Mouse (Mus musculus): Measurements from ENCODE around the gene Mnat1.

Mnat1 gene

GRCm38 (mm10) chr12:73231552-73231951, 108.0 kb downstream of the Mnat1 start:
- no peak for DNase-seq (ENCODE audit: low spot score in 2 of 2)

DNA sequence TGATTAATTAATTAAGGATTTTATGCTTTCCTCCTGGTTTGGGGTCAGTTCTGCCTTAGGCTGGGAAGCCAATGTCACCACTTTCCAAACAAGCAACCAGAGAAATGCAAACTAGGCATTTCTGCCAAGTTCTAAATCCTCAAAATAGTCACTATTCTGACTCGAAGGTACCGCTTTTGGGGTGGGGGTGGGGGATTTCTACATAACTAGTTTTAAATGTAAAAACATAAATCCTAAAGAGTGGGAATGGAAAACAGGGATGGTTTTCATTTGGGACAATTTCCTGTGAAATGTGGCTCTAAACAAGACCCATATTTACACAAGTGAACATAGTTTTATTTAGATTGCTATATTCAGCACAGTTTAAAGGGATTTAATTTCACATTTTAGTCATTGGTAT, 109.1 kb downstream of the Mnat1 start:
- no peak for DNase-seq (ENCODE audit: low spot score in 2 of 2)

DNA sequence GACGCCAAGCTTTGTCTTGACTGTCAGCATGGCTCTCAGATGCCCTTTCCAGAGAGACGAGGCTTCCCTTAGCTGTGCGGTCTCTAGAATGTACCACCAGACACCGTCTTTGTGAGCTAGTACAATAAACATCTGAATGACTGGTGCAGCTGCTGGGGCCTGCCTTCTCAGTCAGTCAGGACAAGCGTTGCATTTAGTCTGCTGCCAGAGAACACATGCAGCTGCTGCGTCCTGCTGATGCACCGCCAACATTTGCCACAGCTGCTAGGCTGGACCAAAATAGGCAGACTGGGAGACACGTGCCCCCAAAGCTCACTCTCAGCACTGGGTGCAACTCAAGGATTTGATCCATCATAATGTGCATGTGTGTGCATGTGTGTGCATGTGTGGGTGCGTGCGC, 118.4 kb downstream of the Mnat1 start:
- peak; percentile 19 to 41 for DNase-seq (ENCODE audit: low spot score in 2 of 2)

DNA sequence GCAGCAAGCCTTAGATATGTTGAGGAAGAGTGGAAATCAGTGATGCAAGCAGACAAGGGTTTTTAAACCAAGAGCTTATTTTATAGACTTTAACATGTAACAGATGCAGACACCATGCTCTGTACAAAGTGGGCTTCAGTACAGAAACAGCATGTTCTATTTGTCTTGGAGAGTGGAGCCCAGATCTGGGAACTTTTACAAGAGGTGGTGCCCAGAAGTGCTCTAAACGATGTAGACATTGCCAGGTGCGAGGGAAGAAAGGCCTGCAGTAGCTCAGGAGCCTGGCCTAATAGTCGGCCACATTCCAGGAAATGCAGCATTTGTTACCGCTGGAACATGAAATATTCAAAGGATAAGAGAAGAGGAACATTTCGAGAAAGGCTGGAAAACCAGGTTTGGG, 122.2 kb downstream of the Mnat1 start:
- no peak for DNase-seq (ENCODE audit: low spot score in 2 of 2)

DNA sequence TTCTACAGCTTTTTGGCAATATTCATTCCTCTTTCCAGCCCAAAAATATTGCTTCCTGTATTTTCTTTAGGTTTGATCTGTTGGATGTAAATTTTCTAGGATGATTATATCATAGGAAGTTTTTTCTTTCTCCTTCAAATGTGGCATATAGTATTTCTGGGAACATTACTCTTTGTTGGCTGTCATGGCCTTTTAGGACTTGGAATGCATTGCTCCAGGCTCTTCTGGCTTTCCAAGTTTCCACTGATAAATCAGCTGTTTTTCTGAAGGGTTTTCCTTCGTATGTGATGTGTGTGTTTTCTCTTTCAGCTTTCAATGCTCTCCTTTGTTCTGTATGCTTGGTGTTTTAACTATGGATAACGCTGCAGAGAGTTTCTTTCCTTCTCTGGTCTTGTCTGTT, 131.5 kb downstream of the Mnat1 start:
- DNase-seq (ENCODE audit: low spot score in 2 of 2), result no peak

DNA sequence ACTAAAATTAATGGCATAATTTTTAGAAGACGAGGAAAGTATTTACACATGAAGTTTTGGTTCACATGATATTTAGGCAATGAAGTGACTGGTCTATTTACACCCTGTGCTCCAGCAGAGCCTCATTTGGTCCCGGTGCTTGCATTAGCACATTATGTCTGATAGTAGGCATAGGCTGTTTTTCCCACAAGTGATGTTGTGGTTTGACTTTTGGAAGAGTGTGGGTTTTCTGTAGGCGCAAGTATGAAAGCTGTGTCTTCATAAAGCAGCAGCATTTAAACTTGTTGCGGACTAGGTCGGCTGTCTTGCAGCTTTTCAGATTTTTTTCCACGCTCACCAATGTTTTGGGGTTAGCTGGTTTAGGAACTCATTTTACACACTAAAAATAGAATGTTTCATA, 135.8 kb downstream of the Mnat1 start:
- DNase-seq (ENCODE audit: low spot score in 2 of 2), result no peak

DNA sequence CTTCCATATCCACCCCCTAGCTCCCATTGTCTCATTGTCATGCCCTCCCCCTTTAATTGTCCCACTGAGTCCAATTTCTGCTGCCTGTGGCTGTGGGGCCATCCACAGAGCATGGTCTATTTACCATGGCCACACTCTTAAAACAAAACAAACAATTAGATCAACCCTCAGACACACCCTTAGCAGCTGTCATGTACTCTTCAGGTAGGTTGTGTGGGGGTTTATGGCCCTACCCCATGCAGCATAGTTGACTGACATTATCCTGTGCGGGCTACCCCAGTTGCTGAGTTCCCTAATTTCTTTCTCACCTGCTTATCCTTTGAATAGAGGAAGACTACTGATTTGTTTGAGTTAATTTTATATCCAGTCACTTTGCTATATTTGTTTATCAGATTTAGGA, 136.8 kb downstream of the Mnat1 start:
- no peak for DNase-seq (ENCODE audit: low spot score in 2 of 2)

GRCm38 (mm10) chr12:73265381-73265978, 142.0 kb downstream of the Mnat1 start:
- no peak for DNase-seq (ENCODE audit: low spot score in 2 of 2)

GRCm38 (mm10) chr12:73266597-73266996, 143.1 kb downstream of the Mnat1 start:
- DNase-seq (ENCODE audit: low spot score in 2 of 2), result no peak

DNA sequence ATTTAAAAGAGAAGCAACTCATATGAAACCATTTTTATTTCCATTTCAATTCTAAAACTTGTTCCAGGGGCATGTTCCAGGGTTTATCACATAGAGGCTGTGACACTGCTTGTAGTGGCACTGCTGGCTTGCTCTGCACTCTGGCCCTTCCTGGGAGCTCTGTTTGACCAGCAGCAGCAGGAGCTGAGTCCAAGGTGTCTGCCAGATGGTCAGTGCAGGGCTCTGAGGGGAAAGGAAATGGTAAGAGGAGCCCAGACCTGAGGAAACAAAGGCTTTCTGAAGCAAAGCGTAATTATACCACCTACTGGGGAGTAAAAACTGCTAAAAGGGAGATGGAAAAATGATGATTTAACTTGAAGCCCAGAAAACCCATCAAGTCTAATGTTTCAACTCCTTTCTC, 145.0 kb downstream of the Mnat1 start:
- DNase-seq (ENCODE audit: low spot score in 2 of 2), result no peak

- DNase-seq (ENCODE audit: low spot score in 2 of 2), result no peak
Observed at GRCm38 (mm10) chr12:73269531-73269930, 146.0 kb downstream of the Mnat1 start.

GRCm38 (mm10) chr12:73269933-73270332, 146.4 kb downstream of the Mnat1 start:
- no peak for DNase-seq (ENCODE audit: low spot score in 2 of 2)

DNA sequence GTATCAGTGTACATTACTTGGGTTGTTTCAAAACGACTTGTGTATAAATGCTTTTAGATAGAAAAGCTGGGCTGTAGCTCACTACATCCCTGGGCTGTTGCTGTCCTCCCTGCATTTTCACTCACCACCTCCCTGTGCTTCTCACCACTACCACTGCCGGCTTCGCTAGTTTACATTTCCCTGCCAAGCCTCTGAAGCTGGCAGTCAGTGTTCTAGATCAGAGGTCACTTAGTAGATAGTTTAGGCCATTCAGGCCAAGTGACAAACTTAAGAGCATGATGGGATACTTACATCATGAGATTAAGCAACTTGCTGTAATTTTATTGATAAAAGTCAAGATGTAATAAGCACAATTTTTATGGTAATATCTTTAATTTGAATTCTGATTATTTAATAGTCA, 151.4 kb downstream of the Mnat1 start:
- DNase-seq (ENCODE audit: low spot score in 2 of 2), result no peak

DNA sequence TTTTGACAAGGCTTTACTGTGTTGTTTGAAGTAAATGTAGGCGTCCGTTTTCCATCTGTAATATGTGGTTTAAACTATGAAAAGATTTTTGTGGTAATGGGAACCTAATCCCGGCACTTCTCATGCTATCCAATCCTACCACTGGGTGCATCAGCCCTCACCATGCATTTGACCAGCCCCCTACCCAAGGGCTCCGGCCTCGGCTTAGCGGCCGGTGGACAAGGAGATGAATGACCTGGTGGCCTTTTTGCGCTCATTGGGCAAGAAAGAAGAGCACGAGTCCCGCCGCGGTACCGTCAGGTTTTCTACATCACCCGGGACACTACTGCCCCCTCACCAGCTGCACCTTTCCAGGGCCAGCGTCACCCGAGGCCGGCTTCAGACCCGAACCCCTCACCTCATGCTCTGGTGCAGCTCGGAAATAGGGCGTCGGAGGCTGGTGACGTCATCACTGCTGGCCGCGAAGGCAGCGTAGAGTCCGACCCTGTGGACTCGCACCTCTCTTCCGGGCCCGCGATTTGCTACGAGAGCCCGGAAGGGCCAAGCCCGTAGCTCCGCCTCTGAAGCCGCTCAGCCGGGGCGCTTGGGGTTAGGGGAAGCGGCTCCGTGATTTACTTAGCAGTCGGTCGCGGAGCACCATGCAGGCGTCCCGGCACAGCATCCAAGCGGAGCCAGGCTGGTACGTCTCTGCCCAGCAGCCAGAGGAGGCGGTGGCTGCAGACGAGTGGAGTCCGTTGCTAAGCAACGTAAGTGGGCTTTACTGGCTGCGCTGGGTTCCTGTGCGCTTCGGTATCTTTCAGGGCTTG, 163.0 kb downstream of the Mnat1 start, which contains the start of the genes Trmt5 and Slc38a6:
Trmt5 (minus strand) TSS at position 424 of the 806 bp plus-strand sequence.
Slc38a6 (plus strand) TSS at position 493 of the 806 bp plus-strand sequence.
- peak; percentile 90 to 93 for DNase-seq (ENCODE audit: low spot score in 2 of 2)

DNA sequence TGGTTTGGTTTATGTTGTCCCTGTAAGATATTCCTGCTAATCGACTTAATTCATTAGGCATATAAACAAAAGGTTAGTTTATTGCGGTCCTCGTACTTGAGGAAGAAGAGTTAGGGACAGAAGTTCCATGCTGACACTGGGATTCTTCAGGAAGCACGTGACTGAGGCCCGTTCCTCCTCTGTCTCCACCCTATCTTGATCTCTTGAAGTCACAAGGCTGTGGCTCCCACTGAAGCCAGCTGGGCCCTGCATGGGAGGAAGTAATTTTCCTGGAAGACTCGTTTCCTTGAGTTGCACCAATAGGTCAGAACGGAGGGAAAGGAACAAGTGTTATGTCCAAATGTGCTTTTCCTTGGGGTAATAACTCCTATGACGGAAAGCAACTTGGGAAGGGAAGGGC, 164.1 kb downstream of the Mnat1 start:
- no peak for DNase-seq (ENCODE audit: low spot score in 2 of 2)

DNA sequence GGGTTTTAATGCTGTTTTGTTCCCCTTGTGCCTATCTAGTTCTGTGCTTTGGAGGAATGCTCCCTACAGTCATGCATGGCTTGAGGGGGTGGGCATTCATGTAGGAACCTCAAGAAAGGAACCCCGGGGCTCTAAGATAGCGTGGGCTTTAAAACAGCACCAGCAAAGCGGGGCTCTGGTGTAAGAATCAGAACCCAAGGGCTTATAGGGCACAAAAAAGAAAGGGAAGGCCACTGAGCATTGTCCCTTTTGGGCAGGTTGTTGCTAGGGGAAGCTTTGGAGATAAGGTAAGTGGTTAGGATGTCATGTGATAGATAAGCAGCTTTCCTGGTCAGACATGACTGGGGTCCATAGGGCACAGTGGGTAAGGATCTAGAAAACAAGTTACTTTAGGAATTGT, 165.1 kb downstream of the Mnat1 start:
- DNase-seq (ENCODE audit: low spot score in 2 of 2), result no peak

GRCm38 (mm10) chr12:73294884-73295283, 171.4 kb downstream of the Mnat1 start:
- DNase-seq (ENCODE audit: low spot score in 2 of 2), result no peak

- DNase-seq (ENCODE audit: low spot score in 2 of 2), result no peak
Observed at GRCm38 (mm10) chr12:73295505-73296140, 172.1 kb downstream of the Mnat1 start.

- peak in 1 of 2 experiments; percentile 10 for DNase-seq (ENCODE audit: low spot score in 2 of 2)
Observed at GRCm38 (mm10) chr12:73298621-73299020, 175.1 kb downstream of the Mnat1 start.

DNA sequence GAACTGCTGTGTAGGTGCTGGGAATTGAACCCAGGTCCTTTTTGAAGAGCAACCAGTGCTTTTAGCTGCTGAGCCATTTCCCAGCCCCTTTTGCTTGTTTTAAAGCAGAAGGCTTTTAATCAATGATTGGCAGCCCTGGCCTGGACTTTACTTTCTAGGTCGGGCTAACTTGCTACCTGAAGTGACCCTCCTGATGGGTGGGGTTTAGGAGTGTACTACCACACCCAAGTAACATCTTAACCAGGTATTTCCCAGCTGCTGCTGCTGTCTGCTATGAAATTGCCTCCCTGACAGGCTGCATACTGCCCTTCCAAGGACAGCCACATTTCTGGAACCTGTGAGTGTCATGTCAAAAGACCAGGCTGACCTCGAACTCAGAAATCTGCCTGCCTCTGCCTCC, 177.0 kb downstream of the Mnat1 start:
- no peak for DNase-seq (ENCODE audit: low spot score in 2 of 2)

GRCm38 (mm10) chr12:73304636-73305035, 181.1 kb downstream of the Mnat1 start:
- no peak for DNase-seq (ENCODE audit: low spot score in 2 of 2)

- no peak for DNase-seq (ENCODE audit: low spot score in 2 of 2)
Observed at GRCm38 (mm10) chr12:73307750-73308149, 184.2 kb downstream of the Mnat1 start.

- no peak for DNase-seq (ENCODE audit: low spot score in 2 of 2)
Observed at GRCm38 (mm10) chr12:73308711-73309110, 185.2 kb downstream of the Mnat1 start.

Data from right cerebral cortex, adult 2 months (tissue).